Mouse (Mus musculus) lung, postnatal 0 days (tissue): ENCODE data around the gene Svip.

ENCODE experiments used
- CTCF ChIP-seq: IDR thresholded peaks from 2 replicates; pipeline ENCODE4 v1.5.1; 2016; ENCODE audit warnings: antibody characterized with exemption, mild to moderate bottlenecking
- EP300 ChIP-seq: IDR thresholded peaks from 2 replicates; pipeline ENCODE4 v1.6.1; 2016; ENCODE audit warnings: antibody characterized with exemption, mild to moderate bottlenecking, control low read depth

DNA sequence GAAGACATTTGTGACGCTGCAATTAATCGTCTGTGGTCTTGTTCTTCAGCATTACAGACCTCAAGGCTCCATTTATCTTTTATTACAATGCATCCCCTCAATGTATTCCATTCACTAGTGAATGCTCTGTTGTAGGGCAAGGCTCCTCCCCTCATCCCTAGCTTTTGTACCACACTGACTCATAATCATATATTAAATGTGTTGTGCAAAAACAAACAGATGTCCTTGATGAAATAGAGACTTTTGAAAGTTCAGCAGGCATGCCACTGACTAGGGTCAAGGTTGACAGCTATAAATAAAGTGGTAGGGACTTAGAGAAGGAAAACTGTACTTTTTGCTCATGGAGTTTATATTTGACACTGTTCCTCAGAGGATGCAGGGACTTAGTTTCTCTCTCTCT, 32.3 kb downstream of the Svip start:
- no peak for TF ChIP-seq EP300
- no peak for TF ChIP-seq CTCF
